Mouse (Mus musculus): ENCODE measurements around the gene Slc6a21.

- TF ChIP-seq POLR2A (IDR thresholded peaks at IDR 0.05; ENCODE audit: extremely low read depth, insufficient read depth, low read length), result no peak
- no peak for TF ChIP-seq CTCF (IDR thresholded peaks at IDR 0.05; ENCODE audit: low read depth, low read length)
Measured at GRCm38 (mm10) chr7:45233580-45234332, 43.6 kb upstream of the Slc6a21 start.
